Mouse (Mus musculus) hindbrain, embryonic 12.5 days (tissue): ENCODE measurements around the gene Tmem117. TPM values are rescaled to one million over a fixed set of nuclear protein-coding genes. Genes with fewer than 3 reads are reported as not detected.

Source experiments
- ATAC-seq: fragments of 200-750 bp; cut with Nextera tagmentation; 2 replicates; pipeline ENCODE4 v1.8.0; 2017; ENCODE audit warnings: moderate TSS enrichment; ENCODE audit not compliant: low FRiP score
- H3K27ac ChIP-seq: fragments of 300-500 bp; sonication (generic); 2 replicates; pipeline ENCODE4 v1.5.1; 2016; ENCODE audit warnings: mild to moderate bottlenecking
- H3K27me3 ChIP-seq: fragments of 300-500 bp; sonication (generic); 2 replicates; pipeline ENCODE4 v1.6.1; 2016; ENCODE audit warnings: mild to moderate bottlenecking
- H3K36me3 ChIP-seq: fragments of 300-500 bp; sonication (generic); 2 replicates; pipeline ENCODE4 v1.6.1; 2016; ENCODE audit warnings: mild to moderate bottlenecking
- H3K4me1 ChIP-seq: fragments of 300-500 bp; sonication (generic); 2 replicates; pipeline ENCODE4 v1.6.1; 2016
- H3K4me2 ChIP-seq: fragments of 300-500 bp; sonication (generic); replicated peaks from 2 replicates; pipeline ENCODE4 v1.6.1; 2016; ENCODE audit warnings: mild to moderate bottlenecking
- H3K4me3 ChIP-seq: fragments of 300-500 bp; sonication (generic); 2 replicates; pipeline ENCODE4 v1.5.1; 2016; ENCODE audit warnings: mild to moderate bottlenecking
- H3K9ac ChIP-seq: fragments of 300-500 bp; sonication (generic); 2 replicates; pipeline ENCODE4 v1.6.1; 2016; ENCODE audit warnings: mild to moderate bottlenecking, moderate library complexity
- H3K9me3 ChIP-seq: fragments of 300-500 bp; sonication (generic); replicated peaks from 2 replicates; pipeline ENCODE4 v1.6.1; 2016; ENCODE audit warnings: mild to moderate bottlenecking
- WGBS: fragments of 180-500 bp; shearing (Covaris S2); methylation state at CpG from one replicate; pipeline ENCODE4 v1.1.7; 2016; 5-methylcytosine and 5-hydroxymethylcytosine counted together
- polyA plus RNA-seq: library from polyadenylated mRNA; unstranded; fragments of >200 nt; fragmentation: Nextera tagmentation; extraction: Ambion mirVana; gene quantifications from 2 replicates; pipeline ENCODE4 v1.2.1, GENCODE M21; 2016

The Tmem117 gene
- polyA plus RNA-seq, 1 experiment from 2014 or later: 3.7 TPM

DNA sequence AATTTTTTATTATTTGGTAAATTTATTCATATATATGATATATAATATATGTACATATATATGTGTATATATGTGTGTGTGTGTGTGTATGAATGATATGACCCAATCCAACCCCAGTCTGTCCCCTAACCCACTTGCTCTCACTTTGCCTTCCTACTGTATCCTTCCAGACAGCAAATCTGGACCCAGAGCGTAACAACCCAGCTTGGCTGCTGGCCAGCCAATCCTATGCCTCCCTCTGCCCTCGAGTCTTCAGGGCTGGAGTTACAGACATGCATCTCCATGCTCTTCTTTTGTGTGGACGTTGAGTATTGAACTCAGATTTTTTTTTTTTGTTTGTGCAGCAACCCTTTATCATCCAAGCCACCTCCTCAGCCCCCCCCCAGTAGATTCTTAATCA is 304.4 kb downstream of the Tmem117 start:
- ATAC-seq: peak; percentile 58; the same call in 1 of the 2 replicates

DNA sequence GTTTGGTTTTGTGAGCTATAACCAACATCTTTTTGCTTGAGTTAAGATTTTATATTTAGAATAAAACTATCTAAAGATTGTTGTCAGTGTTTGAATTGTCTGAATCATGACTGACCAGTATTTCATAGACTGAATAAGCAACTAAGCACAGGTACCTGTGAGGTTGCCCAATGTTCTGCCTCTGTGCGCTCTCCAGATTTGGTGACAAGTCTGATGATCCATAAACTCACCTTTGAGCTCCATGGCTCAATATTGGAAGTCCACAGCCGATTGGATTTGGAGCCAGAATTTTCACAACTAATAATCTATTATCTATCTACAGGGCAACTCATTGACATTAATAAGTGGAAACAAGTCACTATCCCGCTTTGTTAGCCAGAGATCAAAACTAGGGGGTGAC is 312.9 kb downstream of the Tmem117 start:
- Histone ChIP-seq H3K4me2 (no peak overlapping the region), H3K9ac (no peak overlapping the region), H3K36me3 (no peaks in the 10 kb centered on the region), H3K27me3 (no peaks in the 10 kb centered on the region), H3K4me3 (no peak overlapping the region), H3K9me3 (no peaks in the 10 kb centered on the region), H3K27ac (no peak overlapping the region), H3K4me1 (no peaks in the 10 kb centered on the region)
- no peak for ATAC-seq
- whole genome bisulfite sequencing: 95% methylated on average over 3 of the region's 3 CpGs

More for the DNA sequence above, 304.4 kb downstream of the Tmem117 start:
- Histone ChIP-seq H3K9ac (no peak overlapping the region), H3K4me2 (no peak overlapping the region), H3K27me3 (no peaks in the 10 kb centered on the region), H3K4me3 (no peak overlapping the region), H3K36me3 (no peaks in the 10 kb centered on the region), H3K9me3 (no peaks in the 10 kb centered on the region), H3K27ac (no peak overlapping the region), H3K4me1 (0 out of 2 replicates have a peak, but pooled peaks cover 4% of the 10 kb centered on the region)
- 37% methylated on average over 3 of the region's 3 CpGs for WGBS

DNA sequence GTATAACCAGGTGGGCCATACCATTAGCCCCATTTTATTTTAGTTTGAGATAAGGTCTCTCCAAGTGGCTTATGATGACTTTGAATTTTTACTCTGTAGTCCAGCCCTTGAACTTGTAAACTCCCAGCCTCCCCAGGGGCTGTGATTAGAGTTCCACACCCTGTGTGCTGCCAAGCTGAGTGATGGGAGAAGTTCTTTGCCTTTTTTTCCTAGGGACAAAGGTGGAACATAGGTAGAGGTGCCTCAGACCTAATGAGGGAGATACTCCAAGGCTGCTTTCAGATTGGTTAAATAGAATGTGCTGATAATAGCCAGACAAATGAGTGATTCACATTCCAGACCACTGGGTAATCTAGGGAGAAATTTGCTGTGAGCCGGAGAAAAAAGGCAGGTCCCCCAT is 313.4 kb downstream of the Tmem117 start:
- Histone ChIP-seq H3K36me3 (no peaks in the 10 kb centered on the region), H3K4me3 (no peak overlapping the region), H3K27ac (no peak overlapping the region), H3K4me1 (no peaks in the 10 kb centered on the region), H3K9me3 (no peaks in the 10 kb centered on the region), H3K4me2 (no peak overlapping the region), H3K9ac (no peak overlapping the region), H3K27me3 (no peaks in the 10 kb centered on the region)
- 36% methylated on average over 1 of the region's 1 CpGs for WGBS
- ATAC-seq: no peak

DNA sequence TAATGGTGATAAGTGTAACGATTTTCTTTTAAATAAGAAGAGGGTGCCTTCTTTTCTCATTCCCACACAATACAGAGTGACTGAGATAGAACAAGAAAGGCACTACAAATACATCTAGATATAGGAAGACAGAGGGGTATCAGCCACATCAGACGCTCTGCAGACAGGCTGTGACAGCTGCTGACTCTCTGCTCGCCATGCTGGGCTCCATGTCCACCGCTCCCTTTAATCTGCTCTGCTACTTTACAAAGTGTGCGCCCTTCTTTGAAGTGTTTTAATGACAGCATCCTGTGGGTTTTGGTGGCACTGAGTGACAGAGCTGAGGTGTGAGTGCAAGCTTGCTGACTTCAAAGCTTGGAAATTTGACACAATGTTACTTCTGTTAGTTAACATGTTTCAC is 314.9 kb downstream of the Tmem117 start:
- 62% methylated on average over 5 of the region's 5 CpGs for WGBS
- H3K9me3 ChIP-seq: no peaks in the 10 kb centered on the region

DNA sequence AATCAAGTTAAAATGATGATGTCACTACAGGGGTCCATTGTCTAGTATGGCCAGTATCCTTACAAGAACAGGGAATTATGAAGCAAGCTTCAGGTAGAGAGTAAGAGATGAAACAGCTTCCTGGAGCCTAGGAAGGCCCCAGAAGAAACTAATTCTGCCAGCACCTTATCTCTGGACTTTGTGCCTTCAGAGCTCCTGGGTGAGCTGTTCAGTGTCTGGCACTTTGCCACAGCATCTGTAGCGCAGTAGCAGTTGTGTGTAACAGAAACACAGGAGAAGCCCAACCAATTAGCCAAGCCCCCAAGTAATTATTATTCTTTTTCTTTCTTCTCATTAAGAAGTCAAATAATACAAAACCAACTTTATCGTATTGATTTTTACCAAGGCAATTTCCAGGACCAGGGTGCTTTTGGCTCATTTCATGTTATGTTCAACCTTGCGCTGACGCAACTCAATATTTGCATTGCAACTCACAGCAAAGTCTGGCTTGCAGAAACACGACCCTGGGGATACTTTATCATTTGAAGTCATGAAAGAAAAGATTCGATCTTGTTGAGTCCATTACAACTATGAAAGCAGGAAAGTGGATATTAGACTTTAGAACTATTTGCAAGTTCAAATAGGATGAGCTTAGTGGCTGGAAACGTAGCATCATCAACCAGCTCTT is 322.5 kb downstream of the Tmem117 start:
- Histone ChIP-seq H3K27ac (no peak overlapping the region), H3K36me3 (no peaks in the 10 kb centered on the region), H3K9ac (no peak overlapping the region), H3K9me3 (no peaks in the 10 kb centered on the region), H3K4me2 (no peak overlapping the region), H3K4me1 (no peaks in the 10 kb centered on the region), H3K27me3 (no peaks in the 10 kb centered on the region), H3K4me3 (no peak overlapping the region)
- 89% methylated on average over 7 of the region's 7 CpGs for WGBS
- ATAC-seq: no peak

More for the DNA sequence above, 314.9 kb downstream of the Tmem117 start:
- Histone ChIP-seq H3K9ac (no peak overlapping the region), H3K4me2 (no peak overlapping the region), H3K4me1 (no peaks in the 10 kb centered on the region), H3K27me3 (no peaks in the 10 kb centered on the region), H3K36me3 (no peaks in the 10 kb centered on the region), H3K4me3 (no peak overlapping the region), H3K27ac (no peak overlapping the region)
- ATAC-seq: no peak

DNA sequence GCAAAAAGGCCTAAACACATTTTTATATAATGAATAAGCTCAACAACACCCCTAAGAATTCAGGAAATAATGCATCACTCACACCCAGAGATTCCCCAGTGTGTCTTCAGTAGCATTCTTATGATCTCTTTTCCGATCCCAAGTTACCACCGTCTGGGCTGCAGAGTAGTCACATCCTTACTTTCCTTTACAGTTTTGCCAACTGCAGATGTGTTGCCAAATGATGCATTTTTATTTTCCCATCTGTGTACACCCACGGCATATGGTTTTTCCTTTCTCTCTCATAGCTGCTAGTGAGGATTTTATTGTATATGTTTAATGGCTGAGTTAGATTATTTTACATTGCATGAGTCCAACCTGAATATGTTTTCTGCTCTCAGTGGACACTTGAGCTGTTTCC is 327.7 kb downstream of the Tmem117 start:
- H3K36me3 ChIP-seq: no peaks in the 10 kb centered on the region
- no peak overlapping the region for H3K4me3 ChIP-seq
- no peak for ATAC-seq
- no peak overlapping the region for H3K4me2 ChIP-seq
- H3K9me3 ChIP-seq: no peaks in the 10 kb centered on the region
- no peak overlapping the region for H3K9ac ChIP-seq
- H3K4me1 ChIP-seq: no peaks in the 10 kb centered on the region
- H3K27me3 ChIP-seq: no peaks in the 10 kb centered on the region
- WGBS: 88% methylated on average over 3 of the region's 3 CpGs
- no peak overlapping the region for H3K27ac ChIP-seq

DNA sequence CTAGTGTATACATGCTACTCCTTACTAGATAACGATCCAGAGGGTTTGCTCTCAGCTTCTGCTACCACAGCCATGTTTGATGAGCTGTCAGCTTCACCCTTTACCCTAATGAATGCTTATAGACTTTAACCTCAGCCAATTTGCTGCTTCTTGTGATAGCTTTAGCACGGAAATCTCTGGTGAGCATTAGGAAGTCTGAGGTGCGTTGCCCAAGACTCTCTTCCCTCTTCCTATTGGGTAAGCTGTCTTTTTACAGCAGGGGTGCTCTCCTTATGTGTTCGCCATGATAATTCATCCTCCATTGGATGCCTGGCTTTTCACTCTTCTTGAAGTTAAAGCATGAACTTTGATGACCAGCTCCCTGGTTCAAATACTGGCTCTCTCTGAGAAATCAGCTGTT is 328.2 kb downstream of the Tmem117 start:
- 75% methylated on average over 4 of the region's 4 CpGs for WGBS
- ATAC-seq: no peak
- no peak overlapping the region for H3K9ac ChIP-seq

DNA sequence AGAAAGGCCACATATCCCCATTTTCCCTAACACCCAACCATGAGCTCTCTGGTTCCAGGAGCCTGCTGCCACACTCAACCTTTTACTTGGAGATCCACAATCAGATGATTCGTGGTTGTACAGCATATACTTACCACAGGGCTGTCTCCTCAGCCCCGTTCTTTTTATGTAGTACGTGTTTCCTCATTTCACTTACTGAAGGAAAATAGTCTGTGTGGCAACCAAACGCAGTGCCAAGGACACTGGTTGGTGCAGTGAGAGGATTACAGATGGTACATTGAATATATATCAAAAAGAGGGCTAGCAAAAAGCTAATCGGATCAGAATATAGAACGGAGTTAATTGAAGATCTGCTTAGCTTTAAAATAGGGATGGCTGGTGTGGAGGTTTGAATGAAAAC is 338.0 kb downstream of the Tmem117 start:
- Histone ChIP-seq H3K9ac (no peak overlapping the region), H3K27ac (no peak overlapping the region), H3K9me3 (no peaks in the 10 kb centered on the region), H3K4me3 (no peak overlapping the region), H3K27me3 (no peaks in the 10 kb centered on the region), H3K36me3 (no peaks in the 10 kb centered on the region), H3K4me1 (no peaks in the 10 kb centered on the region), H3K4me2 (no peak overlapping the region)
- ATAC-seq: no peak
- 95% methylated on average over 6 of the region's 6 CpGs for WGBS

More for the DNA sequence above, 328.2 kb downstream of the Tmem117 start:
- H3K36me3 ChIP-seq: no peaks in the 10 kb centered on the region
- H3K4me2 ChIP-seq: no peak overlapping the region
- H3K27me3 ChIP-seq: no peaks in the 10 kb centered on the region
- H3K27ac ChIP-seq: no peak overlapping the region
- no peak overlapping the region for H3K4me3 ChIP-seq
- H3K4me1 ChIP-seq: no peaks in the 10 kb centered on the region
- no peaks in the 10 kb centered on the region for H3K9me3 ChIP-seq

DNA sequence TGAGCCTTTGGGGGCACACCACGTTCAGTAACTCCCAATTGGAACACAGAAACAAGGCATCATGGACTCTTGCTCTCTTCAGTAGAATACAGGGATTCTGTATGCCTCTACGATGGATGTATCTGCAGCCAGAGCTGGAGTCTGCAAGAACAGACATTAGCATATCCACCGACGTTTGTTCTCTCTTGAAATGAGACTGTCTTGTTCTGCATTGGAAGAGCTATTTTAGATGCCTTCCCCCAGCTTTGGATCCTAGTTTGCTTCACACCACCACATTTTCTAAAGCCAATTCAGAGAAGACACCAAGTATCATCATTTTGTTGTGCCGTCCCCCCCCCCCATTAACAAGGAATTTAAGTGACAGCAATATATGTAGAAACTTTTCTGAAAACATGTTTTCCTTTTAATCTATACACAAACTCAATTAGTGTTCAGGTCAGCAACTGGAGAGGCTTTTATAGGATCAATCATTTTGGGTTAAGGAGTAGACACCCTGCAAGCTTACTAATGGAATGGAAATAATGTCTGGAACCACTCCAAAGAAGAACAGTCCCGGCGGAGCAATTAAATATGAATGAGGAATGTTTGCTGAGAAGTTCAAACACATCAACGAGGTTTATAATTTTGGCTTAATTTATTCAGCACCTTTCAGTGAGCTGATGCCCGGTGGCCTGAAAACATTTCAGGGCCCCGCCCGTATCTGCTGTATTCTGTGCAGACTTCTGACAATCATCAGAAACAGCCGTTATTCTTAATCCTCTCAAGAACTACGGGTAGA is 339.6 kb downstream of the Tmem117 start:
- no peaks in the 10 kb centered on the region for H3K27me3 ChIP-seq
- no peaks in the 10 kb centered on the region for H3K9me3 ChIP-seq
- no peak overlapping the region for H3K27ac ChIP-seq
- H3K36me3 ChIP-seq: no peaks in the 10 kb centered on the region
- WGBS: 78% methylated on average over 13 of the region's 13 CpGs
- H3K4me3 ChIP-seq: no peak overlapping the region
- no peak overlapping the region for H3K9ac ChIP-seq
- H3K4me2 ChIP-seq: no peak overlapping the region
- no peak for ATAC-seq
- H3K4me1 ChIP-seq: no peaks in the 10 kb centered on the region

DNA sequence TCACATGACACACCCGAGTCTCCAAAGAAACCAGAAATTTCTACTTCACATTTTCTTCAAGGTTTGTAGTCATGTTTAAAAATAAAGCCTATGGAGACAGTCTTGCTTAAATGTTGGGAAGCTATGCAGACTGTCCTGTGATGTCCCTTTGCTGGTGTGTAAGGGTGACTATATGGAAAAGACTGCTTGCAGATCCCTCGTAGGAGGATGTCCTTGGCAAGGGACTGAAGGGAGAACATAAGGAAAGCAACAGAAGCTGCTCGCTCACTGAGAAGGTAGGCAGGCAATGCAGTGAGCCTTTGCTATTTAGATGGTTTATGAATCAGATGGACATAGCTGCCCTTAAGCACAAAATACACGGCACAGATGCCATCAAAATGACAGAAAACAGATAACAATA is 352.8 kb downstream of the Tmem117 start:
- H3K4me2 ChIP-seq: no peak overlapping the region
- H3K4me1 ChIP-seq: no peaks in the 10 kb centered on the region
- H3K27me3 ChIP-seq: no peaks in the 10 kb centered on the region
- no peak for ATAC-seq
- H3K9me3 ChIP-seq: no peaks in the 10 kb centered on the region
- no peaks in the 10 kb centered on the region for H3K36me3 ChIP-seq
- no peak overlapping the region for H3K4me3 ChIP-seq
- WGBS: 87% methylated on average over 4 of the region's 4 CpGs
- H3K27ac ChIP-seq: no peak overlapping the region
- no peak overlapping the region for H3K9ac ChIP-seq

DNA sequence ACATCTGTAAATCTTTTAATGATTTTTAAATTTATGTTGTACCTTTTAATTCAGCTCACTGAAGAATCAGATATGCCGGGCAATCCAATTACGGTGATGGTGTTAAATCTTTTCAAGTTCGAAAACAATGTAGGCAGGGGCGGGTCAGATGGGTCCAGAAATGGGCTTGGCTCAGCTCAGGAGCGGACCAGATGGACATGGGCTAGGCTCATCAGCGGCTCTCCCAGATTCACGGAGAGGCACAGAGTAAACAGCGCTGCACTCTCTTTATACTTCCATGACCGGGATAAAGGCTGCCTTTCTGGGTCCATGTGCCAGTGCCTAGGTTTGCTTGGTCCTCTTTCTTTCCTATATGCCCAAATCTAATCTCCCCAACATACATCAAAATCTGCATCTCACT is 366.3 kb downstream of the Tmem117 start:
- no peak overlapping the region for H3K4me3 ChIP-seq
- H3K27ac ChIP-seq: no peak overlapping the region
- no peaks in the 10 kb centered on the region for H3K4me1 ChIP-seq
- no peak overlapping the region for H3K9ac ChIP-seq
- no peaks in the 10 kb centered on the region for H3K36me3 ChIP-seq
- H3K27me3 ChIP-seq: no peaks in the 10 kb centered on the region
- H3K4me2 ChIP-seq: no peak overlapping the region
- ATAC-seq: no peak
- WGBS: 85% methylated on average over 9 of the region's 9 CpGs
- H3K9me3 ChIP-seq: no peaks in the 10 kb centered on the region

DNA sequence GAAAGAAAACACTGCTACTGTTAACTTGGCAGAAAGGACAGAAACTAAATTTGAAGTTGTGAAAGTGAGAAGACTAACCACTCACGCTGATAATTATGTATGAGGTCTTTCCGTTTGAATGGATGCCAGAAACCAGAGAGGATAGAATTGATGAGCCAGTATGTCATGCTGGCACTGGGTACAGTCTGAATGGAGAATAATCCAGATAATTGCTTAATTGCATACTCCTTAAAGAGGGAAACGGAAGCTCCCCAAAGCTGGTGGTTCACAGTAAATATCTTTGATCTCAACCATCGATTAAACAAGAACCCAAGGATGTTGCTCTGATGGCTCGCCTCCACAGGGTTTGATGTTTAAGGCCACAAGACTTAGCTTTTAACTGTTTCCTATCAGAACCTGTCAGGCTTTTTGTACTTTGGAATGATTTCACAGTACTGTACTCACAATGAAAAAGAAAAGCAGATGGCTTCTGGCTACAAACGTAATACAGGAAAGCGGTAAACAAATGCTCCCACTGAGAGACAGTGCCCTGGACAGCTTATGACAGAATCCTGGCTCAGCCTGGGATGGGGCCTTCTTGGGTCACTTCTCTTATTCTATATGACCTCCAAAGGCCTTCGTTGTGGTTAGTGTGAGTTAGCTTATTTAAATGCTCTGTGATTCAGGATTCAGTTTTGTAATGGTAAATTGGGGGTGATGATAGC is 376.2 kb downstream of the Tmem117 start:
- H3K27me3 ChIP-seq: no peaks in the 10 kb centered on the region
- no peak for ATAC-seq
- H3K36me3 ChIP-seq: no peaks in the 10 kb centered on the region
- H3K27ac ChIP-seq: no peak overlapping the region
- H3K4me3 ChIP-seq: no peak overlapping the region
- H3K4me2 ChIP-seq: no peak overlapping the region
- H3K9ac ChIP-seq: no peak overlapping the region
- 68% methylated on average over 8 of the region's 8 CpGs for WGBS
- 0 out of 2 replicates have a peak, but pooled peaks cover 2% of the 10 kb centered on the region for H3K4me1 ChIP-seq
- H3K9me3 ChIP-seq: no peaks in the 10 kb centered on the region
